Mouse (Mus musculus): ENCODE results near the gene Selplg. TPM values are rescaled to one million over a fixed set of nuclear protein-coding genes. Genes with fewer than 3 reads are reported as not detected.
"Not testable (repeated sequence)": the region's sequence is repeated elsewhere in the genome, so short reads cannot be mapped to it uniquely, and the experiment has no call there.

Selplg gene
- polyA plus RNA-seq, 2 experiments from 2014 or later, result 629 to 698 TPM

DNA sequence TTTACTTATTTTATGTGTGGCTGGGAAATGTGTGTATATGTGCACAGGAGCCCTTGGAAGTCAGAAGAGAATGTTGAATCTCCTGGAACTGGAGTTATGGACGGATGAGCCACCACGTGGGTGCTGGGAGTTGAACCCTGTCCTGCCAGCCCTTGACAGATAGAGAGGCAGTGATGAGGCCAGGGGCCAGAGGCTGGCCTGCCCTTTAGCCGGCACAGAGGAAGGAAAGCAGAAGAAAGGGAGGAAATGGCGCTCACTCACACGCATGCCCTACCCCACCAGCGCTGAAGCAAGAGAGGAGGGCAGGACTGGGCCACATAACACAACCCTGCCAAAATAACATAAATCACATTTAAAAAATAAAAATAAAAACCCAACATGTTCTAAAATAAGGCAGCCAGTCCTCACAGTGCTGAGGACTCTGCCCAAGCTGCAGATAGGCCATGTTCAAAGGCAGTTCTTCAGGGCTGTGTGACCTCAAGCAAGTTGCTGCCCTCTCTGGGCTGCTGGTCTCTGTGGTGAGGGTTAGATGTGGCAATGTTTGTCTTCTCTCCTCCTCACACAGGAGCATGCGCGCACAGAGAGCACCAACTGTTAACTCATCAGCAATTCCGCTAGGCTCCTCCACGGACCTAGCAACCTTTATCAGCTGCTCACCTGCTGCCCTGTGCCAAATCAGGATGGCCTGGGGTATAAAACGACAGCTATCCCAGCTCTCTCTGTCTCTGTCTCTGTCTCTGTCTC lies 41.8 kb downstream of the Selplg start:
- no peak for ATAC-seq

- ATAC-seq, result no peak
These were observed 43.2 kb downstream of the Selplg start for GRCm38 (mm10) chr5:113789075-113789788.

DNA sequence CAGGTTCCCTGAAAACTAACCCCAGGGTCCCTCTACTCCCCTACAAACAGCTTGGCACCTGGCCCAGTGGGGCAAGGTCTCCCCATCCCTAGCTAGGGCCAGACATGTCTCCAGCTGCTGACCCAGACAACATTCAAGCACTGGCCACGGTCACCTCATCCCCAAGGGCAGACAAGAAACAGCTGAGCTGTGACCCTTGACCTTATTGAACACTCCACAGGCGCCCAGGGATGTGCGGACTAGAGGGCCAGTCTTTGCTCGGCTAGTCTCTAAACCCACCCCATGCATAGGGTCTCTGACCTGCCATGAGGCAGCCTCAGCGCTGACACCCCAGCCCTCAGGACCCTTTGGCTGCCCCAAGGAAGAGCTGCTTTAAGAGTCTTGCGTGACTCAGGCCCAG lies 43.8 kb downstream of the Selplg start:
- no peak for ATAC-seq

- no peak for ATAC-seq
These were observed 45.5 kb downstream of the Selplg start for GRCm38 (mm10) chr5:113786985-113787384.

DNA sequence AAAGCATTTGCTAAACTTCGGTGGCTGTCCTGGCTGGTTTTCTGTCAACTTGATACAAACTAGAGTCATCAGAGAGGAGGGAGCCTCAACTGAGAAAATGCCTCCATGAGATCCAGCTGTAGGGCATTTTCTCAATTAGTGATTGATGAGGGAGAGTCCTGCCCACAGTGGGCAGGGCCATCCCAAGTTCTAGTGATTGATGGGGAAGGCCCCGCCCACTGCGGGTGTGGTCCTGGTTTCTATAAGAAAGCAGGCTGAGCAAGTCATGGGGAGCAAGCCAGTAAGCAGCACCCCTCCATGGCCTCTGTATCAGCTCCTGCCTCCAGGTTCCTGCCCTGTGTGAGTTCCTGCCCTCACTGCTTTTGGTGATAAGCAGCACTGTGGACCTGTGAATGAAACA lies 48.3 kb downstream of the Selplg start:
- ATAC-seq, result not testable (repeated sequence)

DNA sequence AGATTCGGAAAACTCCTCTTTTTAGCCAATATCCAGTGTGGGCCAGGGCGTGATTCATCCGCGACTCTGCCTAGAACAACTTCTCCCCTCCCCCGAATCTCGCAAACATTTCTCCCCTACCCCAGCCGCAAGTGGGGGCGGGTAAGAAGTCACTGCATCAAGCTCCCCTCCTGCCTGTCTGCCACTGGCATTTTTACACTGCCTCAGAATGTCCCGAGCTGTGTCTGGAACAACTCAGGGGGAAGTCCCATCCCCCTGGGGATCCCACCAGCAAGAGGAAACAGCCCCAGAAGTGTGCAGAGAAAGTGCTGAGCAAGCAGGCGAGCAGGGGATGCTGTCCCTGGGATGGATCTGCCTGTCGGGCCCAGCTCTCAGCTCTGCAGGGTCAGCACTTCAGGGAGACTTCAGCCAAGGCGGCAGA lies 48.9 kb downstream of the Selplg start:
- no peak for ATAC-seq

DNA sequence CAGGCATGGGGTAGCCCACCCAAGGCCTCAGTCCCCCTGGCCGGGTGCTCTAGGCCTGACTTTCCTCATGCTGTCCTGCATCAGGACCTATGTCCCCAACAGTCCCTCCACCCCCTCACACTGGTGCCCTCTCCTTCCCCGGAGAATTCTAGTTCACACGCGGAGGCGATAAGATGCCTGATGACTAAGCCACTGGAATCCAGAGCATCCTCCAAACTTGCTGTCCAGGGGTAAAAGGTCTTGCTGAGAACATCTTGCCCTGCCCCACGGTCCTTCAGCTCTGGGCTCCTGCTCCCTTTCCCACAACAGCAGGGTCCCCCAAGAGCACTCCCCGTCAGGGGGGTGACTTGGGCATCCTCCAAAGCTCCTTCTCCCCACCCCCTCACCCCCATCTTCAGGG lies 49.8 kb downstream of the Selplg start:
- ATAC-seq, result no peak

DNA sequence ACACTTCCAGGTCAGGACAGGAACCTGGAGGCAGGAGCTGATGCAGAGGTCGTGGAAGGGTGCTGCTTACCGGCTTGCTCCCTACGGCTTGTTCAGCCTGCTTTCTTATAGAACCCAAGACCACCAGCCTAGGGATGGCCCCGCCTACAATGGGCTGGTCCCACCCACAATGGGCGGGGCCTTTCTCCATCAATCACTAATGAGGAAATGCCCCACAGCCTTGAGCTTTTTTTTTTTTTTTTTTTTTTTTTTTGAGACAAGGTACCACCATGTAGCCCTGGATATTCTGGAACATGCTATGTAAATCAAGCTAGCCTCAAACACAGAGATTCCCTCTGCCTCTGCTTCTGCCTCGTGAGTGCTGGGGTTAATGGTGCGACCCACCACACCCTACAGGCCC lies 50.6 kb downstream of the Selplg start:
- ATAC-seq, result no peak

GRCm38 (mm10) chr5:113781254-113781653 lies 51.2 kb downstream of the Selplg start:
- ATAC-seq, result no peak

DNA sequence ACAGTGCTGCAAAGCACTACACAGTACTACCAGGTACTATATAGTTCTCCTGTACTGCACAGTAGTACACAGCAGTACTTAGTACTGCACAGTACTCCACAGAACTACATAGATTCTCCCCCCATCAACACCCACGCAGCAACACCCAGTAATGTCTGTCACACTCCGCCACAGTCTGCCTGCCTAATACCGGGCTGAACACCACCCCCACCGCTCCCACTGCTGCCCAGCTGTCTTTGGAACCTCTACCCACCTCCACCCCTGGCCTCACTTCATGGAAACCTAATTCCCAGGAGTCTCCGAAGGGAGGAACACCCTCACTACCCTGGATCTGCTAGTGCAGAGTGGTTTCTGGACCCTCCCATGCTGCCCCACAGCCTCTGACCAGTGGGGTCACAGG lies 51.7 kb downstream of the Selplg start:
- no peak for ATAC-seq

DNA sequence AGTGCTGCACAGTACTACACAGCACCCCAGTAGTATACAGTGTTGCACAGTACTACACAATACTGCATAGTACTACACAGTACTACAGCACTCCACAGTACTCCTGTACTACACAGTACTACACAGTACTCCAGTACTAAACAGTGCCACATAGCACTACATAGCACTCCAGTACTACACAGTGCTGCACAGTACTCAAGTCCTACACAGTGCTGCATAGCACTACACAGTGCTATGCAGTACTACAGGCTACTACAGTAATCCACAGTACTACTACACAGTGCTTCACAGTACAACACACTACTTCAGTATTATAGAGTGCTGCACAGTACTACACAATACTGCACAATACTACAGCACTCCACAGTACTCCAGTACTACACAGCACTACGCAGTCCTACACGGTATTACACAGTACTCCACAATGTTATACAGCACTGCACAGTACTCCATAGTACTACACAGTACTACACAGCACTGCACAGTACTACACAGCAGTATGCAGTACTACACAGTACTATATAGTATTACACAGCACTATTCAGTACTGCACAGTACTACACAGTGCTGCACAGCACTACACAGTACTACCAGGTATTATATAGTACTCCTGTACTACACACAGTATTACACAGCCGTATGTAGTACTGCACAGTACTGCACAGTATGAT lies 52.2 kb downstream of the Selplg start:
- no peak for ATAC-seq

DNA sequence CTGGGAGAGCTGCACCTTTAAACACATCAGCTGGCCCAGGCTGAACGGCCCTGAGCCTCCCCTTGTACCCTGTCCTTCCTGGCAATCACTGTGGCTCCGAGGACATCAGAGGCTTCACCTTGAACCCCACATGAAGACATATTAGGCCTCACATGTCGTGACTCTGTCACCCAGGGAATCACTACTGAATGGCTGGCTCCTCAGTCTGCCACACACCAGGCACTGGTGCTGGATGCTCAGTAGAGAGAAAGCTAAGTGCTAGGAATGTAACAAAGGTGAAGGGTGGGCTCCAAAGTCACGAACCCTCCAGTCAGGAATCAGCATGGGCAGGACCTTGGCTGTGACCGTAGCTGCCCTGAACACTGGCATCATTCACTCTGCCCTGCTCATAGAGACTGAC lies 52.9 kb downstream of the Selplg start:
- no peak for ATAC-seq

DNA sequence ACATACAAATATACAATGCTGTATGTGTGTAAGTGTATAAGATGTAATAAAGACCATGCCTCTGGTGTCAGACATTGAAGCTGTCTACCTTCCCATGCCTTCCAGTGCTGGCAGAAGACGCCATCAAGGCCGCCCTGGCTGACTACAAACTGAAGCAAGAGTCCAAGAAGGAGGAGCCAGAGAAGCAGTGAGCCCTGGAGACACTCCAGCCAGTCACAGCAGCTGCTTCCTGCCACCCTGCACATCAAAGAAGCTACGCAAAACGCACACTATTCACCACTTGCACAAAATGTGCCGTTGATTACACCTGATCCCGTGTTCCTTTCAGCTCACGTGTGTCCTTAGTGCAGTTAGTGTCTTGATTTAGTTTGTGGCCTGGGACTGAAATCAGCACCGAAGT lies 54.7 kb downstream of the Selplg start:
- not testable (repeated sequence) for ATAC-seq

GRCm38 (mm10) chr5:113776896-113777226 lies 55.6 kb downstream of the Selplg start:
- ATAC-seq, result no peak

GRCm38 (mm10) chr5:113776128-113776895 lies 56.1 kb downstream of the Selplg start:
- ATAC-seq, result no peak

DNA sequence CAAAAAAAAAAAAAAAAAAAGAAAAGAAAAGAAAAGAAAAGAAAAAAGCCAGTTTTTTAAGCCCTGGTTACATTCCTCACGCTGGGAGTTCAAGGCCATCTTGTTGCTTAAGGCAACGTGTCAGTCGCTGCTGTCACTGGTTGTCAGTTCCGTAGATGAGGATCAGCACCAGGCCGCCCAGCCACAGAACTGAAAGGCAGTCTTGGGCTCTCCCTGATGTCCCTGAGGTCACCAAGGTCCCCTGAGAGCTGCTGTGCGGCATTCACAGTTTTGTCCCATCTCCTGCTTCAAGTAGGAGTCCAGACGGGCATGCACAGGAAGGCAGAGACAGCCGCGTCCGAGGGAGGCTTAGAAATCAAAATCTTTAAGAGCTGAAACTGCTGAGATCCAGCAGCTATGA lies 56.9 kb downstream of the Selplg start:
- ATAC-seq, result no peak

- ATAC-seq, result peak; percentile 41
These were observed 58.8 kb downstream of the Selplg start for GRCm38 (mm10) chr5:113773664-113774063.

DNA sequence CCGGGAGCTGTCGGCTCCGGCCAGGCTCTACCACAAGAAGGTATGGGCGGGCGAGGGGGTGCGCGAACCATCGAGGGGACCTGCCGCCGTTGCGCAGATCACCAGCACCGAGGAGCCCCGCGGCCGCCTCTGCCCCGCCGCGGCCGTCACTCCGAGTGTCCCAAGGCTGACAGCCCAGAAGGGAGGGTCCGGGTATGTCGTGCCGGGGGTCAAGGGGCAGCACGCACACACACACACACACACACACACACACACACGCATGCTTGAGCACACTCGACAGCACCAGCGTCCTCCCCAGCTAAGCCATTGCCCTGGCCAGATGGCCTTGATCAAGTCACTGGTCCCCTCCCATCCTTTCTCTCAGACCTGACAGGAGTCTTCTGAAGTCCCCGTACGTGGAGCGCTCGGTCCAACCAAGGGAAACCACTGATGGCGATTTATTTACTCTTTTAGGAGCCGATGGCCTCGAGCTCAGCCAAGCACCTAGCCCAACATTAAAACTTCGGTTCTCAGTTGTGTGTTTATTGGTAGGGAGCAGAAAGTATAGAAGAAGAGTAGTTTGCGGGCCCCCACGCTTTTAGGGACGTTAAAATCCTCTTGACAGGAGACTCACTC lies 59.4 kb downstream of the Selplg start:
- no peak for ATAC-seq

DNA sequence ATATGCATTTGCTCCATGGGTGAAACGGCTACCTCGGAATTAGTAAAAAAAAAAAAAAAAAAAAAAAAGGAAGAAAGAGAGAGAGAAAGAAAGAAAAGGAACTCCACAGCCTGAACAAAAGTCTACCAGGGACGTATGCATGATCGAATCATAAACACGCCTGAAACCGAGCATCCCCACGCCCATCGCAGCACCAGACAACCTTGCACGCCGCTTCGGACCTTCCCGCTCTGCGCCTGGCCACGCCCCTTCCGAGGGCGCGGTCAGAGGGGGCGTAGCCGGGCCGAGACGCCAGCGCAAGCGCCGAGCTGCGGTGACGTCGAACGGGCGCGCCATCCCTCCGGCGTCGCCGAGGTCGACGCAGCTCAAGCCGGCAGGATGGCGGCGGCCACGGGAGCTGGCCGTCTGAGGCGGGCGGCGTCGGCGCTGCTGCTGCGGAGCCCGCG lies 60.0 kb downstream of the Selplg start, which contains the start of the genes Sart3 and Iscu:
Gene Sart3 (minus strand): TSS at position 61 of the 446 bp plus-strand sequence.
Gene Iscu (plus strand): TSS at position 299 of the 446 bp plus-strand sequence.
- peak; percentile 77 for ATAC-seq

DNA sequence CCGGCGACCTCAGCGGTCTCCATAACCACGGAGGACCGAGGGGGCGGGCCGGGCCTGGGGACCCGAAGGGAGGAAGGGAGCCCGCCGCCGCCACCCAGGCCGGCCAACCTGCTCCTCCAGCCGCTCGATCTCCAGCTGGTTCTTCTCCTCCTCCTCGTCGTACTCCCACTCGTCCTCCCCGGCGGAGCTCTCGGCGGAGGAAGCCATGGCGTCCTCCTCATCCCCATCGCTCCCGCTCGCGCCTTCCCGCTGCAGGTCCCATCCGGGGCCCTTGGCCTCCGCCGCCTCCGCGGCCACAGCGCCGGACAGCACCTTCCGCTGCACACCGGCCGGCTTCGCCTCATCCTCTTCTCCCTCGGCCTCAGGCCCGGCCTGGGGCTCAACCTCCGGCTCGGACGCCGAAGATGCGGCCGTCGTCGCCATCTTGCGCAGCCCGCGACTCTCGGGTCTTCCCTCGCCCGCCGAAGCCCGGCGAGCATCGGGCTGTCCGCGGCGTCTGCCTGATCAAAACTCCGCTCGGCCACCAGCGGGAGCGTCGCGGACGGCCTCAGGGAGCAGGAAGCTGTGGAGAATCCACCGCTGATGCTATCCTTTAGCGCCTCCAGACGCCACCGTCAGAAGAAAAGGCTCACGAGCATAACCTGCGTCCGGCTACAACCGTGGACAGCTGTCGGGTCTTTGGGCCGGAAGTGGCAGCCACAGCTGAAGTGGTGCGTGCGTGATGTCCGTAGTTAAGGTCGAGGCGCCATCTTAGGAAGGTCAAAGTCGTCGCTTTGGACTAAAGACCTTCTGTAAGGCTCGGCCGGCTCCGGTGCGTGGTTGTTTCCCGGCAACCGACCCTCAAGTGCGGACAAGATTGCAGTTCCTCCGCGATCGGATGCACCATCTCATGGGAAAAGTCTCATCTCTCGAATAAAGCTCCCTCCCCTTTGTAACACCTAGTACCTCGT lies 61.0 kb downstream of the Selplg start:
- peak; percentile 65 for ATAC-seq

- ATAC-seq, result no peak
These were observed 63.6 kb downstream of the Selplg start for GRCm38 (mm10) chr5:113768806-113769205.
